Mouse (Mus musculus): ENCODE data around the gene Alkbh7. TPM values are rescaled to one million over a fixed set of nuclear protein-coding genes. Genes with fewer than 3 reads are reported as not detected.

Alkbh7 gene
- total RNA-seq, 1 experiment from 2014 or later: 13.2 TPM

GRCm38 (mm10) chr17:56982013-56982412 is 15.1 kb upstream of the Alkbh7 start, which contains the start of gene Acer1:
TSS of gene Acer1 (minus strand) at chr17:56982126.
- ATAC-seq (replicated peaks in 1 of 2; ENCODE audit: insufficient read depth in 1 of 2, low FRiP score in 2 of 2, low TSS enrichment in 1 of 2, low read depth in 1 of 2, poor library complexity in 2 of 2, severe bottlenecking in 2 of 2): no peak; a peak in 1 of 4 replicates

- no peak for ATAC-seq (replicated peaks in 1 of 2; ENCODE audit: insufficient read depth in 1 of 2, low FRiP score in 2 of 2, low TSS enrichment in 1 of 2, low read depth in 1 of 2, poor library complexity in 2 of 2, severe bottlenecking in 2 of 2)
Observed at GRCm38 (mm10) chr17:56984886-56985285, 12.3 kb upstream of the Alkbh7 start.

- no peak for ATAC-seq (replicated peaks in 1 of 2; ENCODE audit: insufficient read depth in 1 of 2, low FRiP score in 2 of 2, low TSS enrichment in 1 of 2, low read depth in 1 of 2, poor library complexity in 2 of 2, severe bottlenecking in 2 of 2)
Observed at GRCm38 (mm10) chr17:56985656-56986055, 11.5 kb upstream of the Alkbh7 start.

- ATAC-seq (replicated peaks in 1 of 2; ENCODE audit: insufficient read depth in 1 of 2, low FRiP score in 2 of 2, low TSS enrichment in 1 of 2, low read depth in 1 of 2, poor library complexity in 2 of 2, severe bottlenecking in 2 of 2): no peak
Observed at GRCm38 (mm10) chr17:56986105-56986805, 10.9 kb upstream of the Alkbh7 start.

GRCm38 (mm10) chr17:56988441-56988840 is 8.7 kb upstream of the Alkbh7 start:
- no peak for ATAC-seq (replicated peaks in 1 of 2; ENCODE audit: insufficient read depth in 1 of 2, low FRiP score in 2 of 2, low TSS enrichment in 1 of 2, low read depth in 1 of 2, poor library complexity in 2 of 2, severe bottlenecking in 2 of 2)

- ATAC-seq (replicated peaks in 1 of 2; ENCODE audit: insufficient read depth in 1 of 2, low FRiP score in 2 of 2, low TSS enrichment in 1 of 2, low read depth in 1 of 2, poor library complexity in 2 of 2, severe bottlenecking in 2 of 2): no peak
Observed at GRCm38 (mm10) chr17:56988921-56989430, 8.2 kb upstream of the Alkbh7 start.

- ATAC-seq (replicated peaks in 1 of 2; ENCODE audit: insufficient read depth in 1 of 2, low FRiP score in 2 of 2, low TSS enrichment in 1 of 2, low read depth in 1 of 2, poor library complexity in 2 of 2, severe bottlenecking in 2 of 2): peak; percentile 80 to 85
Observed at GRCm38 (mm10) chr17:56989467-56990114, 7.5 kb upstream of the Alkbh7 start.

GRCm38 (mm10) chr17:56990115-56990746 is 6.9 kb upstream of the Alkbh7 start, which contains the start of gene Clpp:
TSS of gene Clpp (plus strand) at chr17:56990305.
- ATAC-seq (replicated peaks in 1 of 2; ENCODE audit: insufficient read depth in 1 of 2, low FRiP score in 2 of 2, low TSS enrichment in 1 of 2, low read depth in 1 of 2, poor library complexity in 2 of 2, severe bottlenecking in 2 of 2): peak; percentile 97 to 98

GRCm38 (mm10) chr17:56990966-56991365 is 6.2 kb upstream of the Alkbh7 start:
- no peak for ATAC-seq (replicated peaks in 1 of 2; ENCODE audit: insufficient read depth in 1 of 2, low FRiP score in 2 of 2, low TSS enrichment in 1 of 2, low read depth in 1 of 2, poor library complexity in 2 of 2, severe bottlenecking in 2 of 2)

GRCm38 (mm10) chr17:56995046-56995445 is 2.1 kb upstream of the Alkbh7 start:
- no peak for ATAC-seq (replicated peaks in 1 of 2; ENCODE audit: insufficient read depth in 1 of 2, low FRiP score in 2 of 2, low TSS enrichment in 1 of 2, low read depth in 1 of 2, poor library complexity in 2 of 2, severe bottlenecking in 2 of 2)

GRCm38 (mm10) chr17:56996506-56996905 is 633 bp upstream of the Alkbh7 start:
- ATAC-seq (replicated peaks in 1 of 2; ENCODE audit: insufficient read depth in 1 of 2, low FRiP score in 2 of 2, low TSS enrichment in 1 of 2, low read depth in 1 of 2, poor library complexity in 2 of 2, severe bottlenecking in 2 of 2): no peak

GRCm38 (mm10) chr17:56999414-56999813 is 2.3 kb downstream of the Alkbh7 start:
- no peak for ATAC-seq (replicated peaks in 1 of 2; ENCODE audit: insufficient read depth in 1 of 2, low FRiP score in 2 of 2, low TSS enrichment in 1 of 2, low read depth in 1 of 2, poor library complexity in 2 of 2, severe bottlenecking in 2 of 2)

- no peak for ATAC-seq (replicated peaks in 1 of 2; ENCODE audit: insufficient read depth in 1 of 2, low FRiP score in 2 of 2, low TSS enrichment in 1 of 2, low read depth in 1 of 2, poor library complexity in 2 of 2, severe bottlenecking in 2 of 2)
Observed at GRCm38 (mm10) chr17:56999968-57000609, 3.0 kb downstream of the Alkbh7 start, which contains the start of gene Pspn. TSS of gene Pspn (minus strand) at chr17:57000018.

- no peak for ATAC-seq (replicated peaks in 1 of 2; ENCODE audit: insufficient read depth in 1 of 2, low FRiP score in 2 of 2, low TSS enrichment in 1 of 2, low read depth in 1 of 2, poor library complexity in 2 of 2, severe bottlenecking in 2 of 2)
Observed at GRCm38 (mm10) chr17:57001228-57001627, 4.1 kb downstream of the Alkbh7 start.

GRCm38 (mm10) chr17:57003994-57004393 is 6.9 kb downstream of the Alkbh7 start:
- no peak for ATAC-seq (replicated peaks in 1 of 2; ENCODE audit: insufficient read depth in 1 of 2, low FRiP score in 2 of 2, low TSS enrichment in 1 of 2, low read depth in 1 of 2, poor library complexity in 2 of 2, severe bottlenecking in 2 of 2)

GRCm38 (mm10) chr17:57007137-57007905 is 10.2 kb downstream of the Alkbh7 start:
- no peak for ATAC-seq (replicated peaks in 1 of 2; ENCODE audit: insufficient read depth in 1 of 2, low FRiP score in 2 of 2, low TSS enrichment in 1 of 2, low read depth in 1 of 2, poor library complexity in 2 of 2, severe bottlenecking in 2 of 2)

- peak; percentile 44 to 49 for ATAC-seq (replicated peaks in 1 of 2; ENCODE audit: insufficient read depth in 1 of 2, low FRiP score in 2 of 2, low TSS enrichment in 1 of 2, low read depth in 1 of 2, poor library complexity in 2 of 2, severe bottlenecking in 2 of 2)
Observed at GRCm38 (mm10) chr17:57010911-57011235, 13.7 kb downstream of the Alkbh7 start.

All from hematopoietic stem cell, adult 5-6 weeks (primary cell).